Mouse (Mus musculus) left cerebral cortex, postnatal 36 days (tissue): ENCODE results near the gene Fam155a. TPM values are rescaled to one million over a fixed set of nuclear protein-coding genes. Genes with fewer than 3 reads are reported as not detected.
"Not testable (repeated sequence)": the region's sequence is repeated elsewhere in the genome, so short reads cannot be mapped to it uniquely, and the experiment has no call there.

Experiments used
- DNase-seq, 2 experiments: peaks; one replicate each; pipeline ENCODE4 v3.0.0; 2021 to 2022; ENCODE audit warnings: low spot score in 2 of 2, mixed read lengths in 1 of 2
- intact Hi-C: fragments of 180-260 bp; cut with DNase I; formaldehyde crosslinking; loops from one replicate; pipeline ENCODE4 v1.15.1; 2025
- total RNA-seq, 2 experiments: library from RNA; stranded (reverse); gene quantifications; 2 replicates each; pipeline ENCODE4 v1.2.3; 2021

The Fam155a gene
- total RNA-seq, result 100 to 1,000 TPM; 117 to 124 TPM

GRCm38 (mm10) chr8:9770999-9771605 lies at the start of gene Fam155a:
TSS of gene Fam155a (minus strand) at chr8:9771161.
- intact Hi-C loops, result loop anchor here (5.0 to 10.0 kb wide), 3 partner anchors 161 to 426 kb away; no protein-coding TSS in a partner anchor
- peak in 1 of 2 experiments; percentile 57 for DNase-seq

GRCm38 (mm10) chr8:9813273-9813946 lies 42.4 kb upstream of the Fam155a start:
- no peak for DNase-seq
- intact Hi-C loops, result no loop called here

- intact Hi-C loops, result no loop called here
- DNase-seq, result peak; percentile 12 to 38
These were observed 40.1 kb upstream of the Fam155a start for GRCm38 (mm10) chr8:9810955-9811530.

GRCm38 (mm10) chr8:9808596-9808995 lies 37.6 kb upstream of the Fam155a start:
- no peak for DNase-seq
- intact Hi-C loops, result no loop called here

- intact Hi-C loops, result no loop called here
- no peak for DNase-seq
These were observed 34.7 kb upstream of the Fam155a start for GRCm38 (mm10) chr8:9805676-9806075.

GRCm38 (mm10) chr8:9800346-9800745 lies 29.4 kb upstream of the Fam155a start:
- DNase-seq, intact Hi-C loops: not testable (repeated sequence)

GRCm38 (mm10) chr8:9799923-9800322 lies 29.0 kb upstream of the Fam155a start:
- no peak for DNase-seq
- intact Hi-C loops, result no loop called here

- DNase-seq, result no peak
- intact Hi-C loops, result no loop called here
These were observed 26.6 kb upstream of the Fam155a start for GRCm38 (mm10) chr8:9797514-9797913.

- DNase-seq, result peak; percentile 16 to 24
- intact Hi-C loops, result no loop called here
These were observed 24.8 kb upstream of the Fam155a start for GRCm38 (mm10) chr8:9795724-9796123.

GRCm38 (mm10) chr8:9793351-9793750 lies 22.4 kb upstream of the Fam155a start:
- DNase-seq, result no peak
- intact Hi-C loops, result no loop called here

GRCm38 (mm10) chr8:9780332-9780731 lies 9.4 kb upstream of the Fam155a start:
- no peak for DNase-seq
- intact Hi-C loops, result no loop called here

GRCm38 (mm10) chr8:9778148-9778547 lies 7.2 kb upstream of the Fam155a start:
- DNase-seq, result no peak
- intact Hi-C loops, result loop anchor here (10.0 kb wide), 1 partner anchor 433 kb away; no protein-coding TSS in a partner anchor

GRCm38 (mm10) chr8:9776818-9777217 lies 5.9 kb upstream of the Fam155a start:
- DNase-seq, result no peak
- intact Hi-C loops, result loop anchor here (10.0 kb wide), 1 partner anchor 432 kb away; no protein-coding TSS in a partner anchor

- peak; percentile 39 to 43 for DNase-seq
- intact Hi-C loops, result loop anchor here (2.0 to 10.0 kb wide), 4 partner anchors 160 to 540 kb away; no protein-coding TSS in a partner anchor
These were observed 1.5 kb upstream of the Fam155a start for GRCm38 (mm10) chr8:9772519-9772840.

GRCm38 (mm10) chr8:9771606-9772518 lies 901 bp upstream of the Fam155a start:
- peak; percentile 59 to 72 for DNase-seq
- intact Hi-C loops, result loop anchor here (2.0 to 10.0 kb wide), 4 partner anchors 160 to 539 kb away; no protein-coding TSS in a partner anchor

GRCm38 (mm10) chr8:9770261-9770998 lies 531 bp downstream of the Fam155a start:
- DNase-seq, result peak; percentile 62 to 68

GRCm38 (mm10) chr8:9769061-9769460 lies 1.9 kb downstream of the Fam155a start:
- intact Hi-C loops, result no loop called here
- peak; percentile 15 to 23 for DNase-seq

More at GRCm38 (mm10) chr8:9770261-9770998, 531 bp downstream of the Fam155a start:
- intact Hi-C loops, result loop anchor here (5.0 to 10.0 kb wide), 3 partner anchors 162 to 426 kb away; no protein-coding TSS in a partner anchor

GRCm38 (mm10) chr8:9735169-9735568 lies 35.8 kb downstream of the Fam155a start:
- no peak for DNase-seq
- intact Hi-C loops, result no loop called here

- DNase-seq, result no peak
- intact Hi-C loops, result no loop called here
These were observed 61.2 kb downstream of the Fam155a start for GRCm38 (mm10) chr8:9709791-9710190.
